Mouse (Mus musculus) left cerebral cortex, postnatal 4 days (tissue): ENCODE measurements around the gene Sh2d7. TPM values are rescaled to one million over a fixed set of nuclear protein-coding genes. Genes with fewer than 3 reads are reported as not detected.

ENCODE experiments used
- total RNA-seq, 2 experiments: library from RNA; stranded (reverse); gene quantifications; 2 replicates each; pipeline ENCODE4 v1.2.3; 2021

The Sh2d7 gene
- total RNA-seq, 2 experiments from 2014 or later: not detected

Other genes starting within 250 kb of the Sh2d7 start
- gene Dmxl2, start 37.4 kb upstream of the Sh2d7 start, total RNA-seq: 100 to 1,000 TPM; 168 to 174 TPM
- gene Cib2, start 21.2 kb downstream of the Sh2d7 start, total RNA-seq: 10 to 100 TPM; 53.1 to 56.9 TPM
- gene Idh3a, start 47.4 kb downstream of the Sh2d7 start, total RNA-seq: 100 to 1,000 TPM; 134 to 138 TPM
- gene Acsbg1, start 122.9 kb downstream of the Sh2d7 start, total RNA-seq: 10 to 100 TPM; 37.5 to 43.1 TPM
- 10 to 100 TPM; 11.8 to 13.0 TPM for gene Dnaja4, start 159.9 kb downstream of the Sh2d7 start, total RNA-seq
- gene Wdr61, start 195.5 kb downstream of the Sh2d7 start, total RNA-seq: 10 to 100 TPM; 50.9 to 56.9 TPM
- gene Crabp1, start 225.8 kb downstream of the Sh2d7 start, total RNA-seq: 10 to 100 TPM; 14.1 to 20.7 TPM